Mouse (Mus musculus) mesoderm, embryonic 11.5 days (tissue): ENCODE data around the gene Olfr510.
"Not testable (repeated sequence)": the region's sequence is repeated elsewhere in the genome, so short reads cannot be mapped to it uniquely, and the experiment has no call there.

Experiments used
- DNase-seq: peaks from one replicate; pipeline ENCODE4 v3.0.0-alpha.2; 2012; ENCODE audit warnings: low read depth, low spot score

The Olfr510 gene

DNA sequence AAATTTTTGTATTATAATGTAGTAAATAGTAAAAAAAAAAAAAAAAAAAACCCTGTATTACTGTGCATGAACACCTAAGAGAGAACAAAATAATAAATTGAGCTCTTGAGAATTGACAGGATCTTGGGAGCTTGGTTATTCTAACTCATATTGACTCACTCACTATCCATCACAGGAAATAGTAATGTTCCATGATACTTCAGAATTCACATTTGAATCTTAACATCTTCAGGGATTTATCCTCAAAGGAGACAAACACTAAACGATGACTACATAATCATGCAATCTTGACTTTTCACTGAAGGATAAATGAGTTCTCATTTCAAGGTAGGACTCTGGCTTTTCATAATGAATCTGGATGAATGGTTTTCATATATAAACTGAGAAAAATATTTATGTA is at the start of gene Olfr510:
Olfr510 (plus strand) TSS at position 301 of the 400 bp plus-strand sequence.
- DNase-seq, result no peak

DNA sequence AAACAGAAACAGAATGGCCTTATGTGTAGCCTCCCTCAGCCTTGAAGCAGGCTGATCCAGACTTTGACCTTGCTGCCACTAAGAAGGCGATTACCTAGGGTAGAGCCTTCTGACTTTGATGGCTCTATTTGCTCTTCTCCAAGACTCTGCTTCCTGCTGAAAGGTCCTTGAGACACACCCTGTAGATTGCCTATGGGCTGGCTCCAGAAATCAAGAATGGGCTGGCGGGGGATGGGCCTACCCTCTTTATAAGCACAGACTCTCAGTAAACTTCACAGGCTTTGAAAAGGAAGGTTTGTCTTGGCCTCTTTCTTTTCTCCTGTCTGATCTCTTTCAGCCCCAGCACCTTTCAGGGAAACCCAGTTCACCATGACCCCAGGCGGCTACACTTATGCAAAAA is 49.4 kb upstream of the Olfr510 start:
- not testable (repeated sequence) for DNase-seq

DNA sequence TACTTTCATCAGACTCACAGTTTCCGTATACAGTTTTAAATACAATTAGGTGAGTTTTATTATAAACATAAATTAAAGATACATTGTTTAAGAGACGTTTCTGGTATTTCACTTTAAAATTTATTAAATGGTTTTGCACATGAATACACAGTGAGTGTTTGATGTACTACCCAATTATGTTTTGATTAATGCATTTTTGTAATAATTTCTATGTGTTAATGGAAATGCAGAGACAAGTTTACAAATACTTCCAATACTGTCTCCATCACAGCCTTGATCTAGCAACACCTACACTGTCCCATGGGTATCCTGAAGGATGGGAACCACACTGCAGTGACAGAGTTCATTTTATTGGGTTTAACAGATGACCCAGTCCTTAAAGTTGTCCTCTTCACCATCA is 44.7 kb upstream of the Olfr510 start, which contains the start of gene Olfr507:
Olfr507 (plus strand) TSS at position 301 of the 400 bp plus-strand sequence.
- DNase-seq, result no peak

GRCm38 (mm10) chr7:108629694-108630093 is 36.5 kb upstream of the Olfr510 start, which contains the start of gene Olfr508:
Olfr508 (plus strand) TSS chr7:108629994.
- DNase-seq, result no peak

GRCm38 (mm10) chr7:108651806-108652205 is 14.4 kb upstream of the Olfr510 start, which contains the start of gene Olfr509:
Olfr509 (minus strand) TSS chr7:108651906.
- no peak for DNase-seq

DNA sequence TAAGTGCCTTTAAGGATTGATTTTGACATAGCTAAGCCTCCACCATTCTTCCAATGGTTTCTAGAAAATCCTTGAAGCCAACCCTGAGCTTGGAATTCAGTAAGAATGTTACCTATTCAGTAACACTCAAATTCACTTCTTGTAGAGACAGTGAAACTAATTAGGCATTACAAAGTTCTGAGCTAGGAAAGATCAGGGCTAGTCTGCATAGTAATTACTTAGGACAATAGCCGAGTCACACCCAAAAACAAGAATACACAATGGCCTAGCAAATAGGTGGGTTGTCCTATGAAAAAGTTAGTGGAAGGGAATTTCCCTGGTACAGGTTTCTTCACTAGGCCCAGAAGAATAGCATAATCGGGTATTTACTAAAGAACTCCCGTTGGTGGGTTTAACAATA is 3.8 kb upstream of the Olfr510 start:
- DNase-seq, result no peak

DNA sequence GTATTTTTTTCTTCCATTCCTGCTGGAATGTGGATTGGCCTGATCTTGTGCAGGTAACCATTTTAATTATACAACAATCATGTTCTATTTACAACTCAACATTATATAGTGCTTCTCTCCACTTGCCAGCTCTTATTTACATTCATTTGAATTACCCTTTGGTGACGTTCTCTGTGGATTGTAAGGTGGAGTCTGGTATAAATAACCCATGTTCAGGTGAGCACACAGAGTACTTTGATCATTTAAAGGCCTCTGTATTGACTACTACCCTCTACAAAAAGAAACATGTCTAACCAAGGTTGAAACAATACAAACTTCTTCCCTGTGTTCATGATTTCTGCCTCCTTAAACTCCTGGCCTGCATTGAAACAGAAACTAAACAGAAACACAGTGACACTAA is 4.8 kb downstream of the Olfr510 start:
- no peak for DNase-seq

GRCm38 (mm10) chr7:108678886-108679285 is 12.7 kb downstream of the Olfr510 start:
- DNase-seq, result no peak

- no peak for DNase-seq
Observed at GRCm38 (mm10) chr7:108713020-108713419, 46.8 kb downstream of the Olfr510 start, which contains the start of gene Olfr512. Olfr512 (plus strand) TSS chr7:108713320.
